Mouse (Mus musculus): ENCODE data around the gene Pcx.
"Not testable (repeated sequence)": the region's sequence is repeated elsewhere in the genome, so short reads cannot be mapped to it uniquely, and the experiment has no call there.

The Pcx gene

GRCm38 (mm10) chr19:4555086-4555485 is 44.8 kb downstream of the Pcx start:
- peak; percentile 33 to 46 for DNase-seq

GRCm38 (mm10) chr19:4556787-4557186 is 46.5 kb downstream of the Pcx start:
- DNase-seq = no peak

GRCm38 (mm10) chr19:4557796-4558569 is 47.7 kb downstream of the Pcx start:
- DNase-seq = peak in 1 of 2 experiments; percentile 14

- DNase-seq = no peak
Measured at GRCm38 (mm10) chr19:4558570-4558955, 48.3 kb downstream of the Pcx start.

GRCm38 (mm10) chr19:4559011-4559410 is 48.7 kb downstream of the Pcx start:
- DNase-seq = no peak

GRCm38 (mm10) chr19:4559588-4559987 is 49.3 kb downstream of the Pcx start:
- no peak for DNase-seq

GRCm38 (mm10) chr19:4560205-4560604 is 49.9 kb downstream of the Pcx start:
- no peak for DNase-seq

GRCm38 (mm10) chr19:4565678-4566077 is 55.4 kb downstream of the Pcx start:
- no peak for DNase-seq

- DNase-seq = no peak
Measured at GRCm38 (mm10) chr19:4566880-4567279, 56.6 kb downstream of the Pcx start.

GRCm38 (mm10) chr19:4567665-4568064 is 57.4 kb downstream of the Pcx start:
- DNase-seq = no peak

- peak in 1 of 2 experiments; percentile 19 for DNase-seq
Measured at GRCm38 (mm10) chr19:4568832-4569231, 58.6 kb downstream of the Pcx start.

GRCm38 (mm10) chr19:4569356-4570236 is 59.3 kb downstream of the Pcx start:
- peak; percentile 68 to 84 for DNase-seq

GRCm38 (mm10) chr19:4570237-4570613 is 60.0 kb downstream of the Pcx start:
- DNase-seq = no peak

- DNase-seq = no peak
Measured at GRCm38 (mm10) chr19:4570815-4571214, 60.5 kb downstream of the Pcx start.

- DNase-seq = no peak
Measured at GRCm38 (mm10) chr19:4571658-4572057, 61.4 kb downstream of the Pcx start.

- DNase-seq = no peak
Measured at GRCm38 (mm10) chr19:4572061-4572460, 61.8 kb downstream of the Pcx start.

- DNase-seq = peak in 1 of 2 experiments; percentile 37
Measured at GRCm38 (mm10) chr19:4572467-4572866, 62.2 kb downstream of the Pcx start.

- no peak for DNase-seq
Measured at GRCm38 (mm10) chr19:4573241-4573640, 63.0 kb downstream of the Pcx start.

- peak; percentile 52 to 59 for DNase-seq
Measured at GRCm38 (mm10) chr19:4578799-4579198, 68.5 kb downstream of the Pcx start.

GRCm38 (mm10) chr19:4579296-4579695 is 69.0 kb downstream of the Pcx start:
- no peak for DNase-seq

- DNase-seq = no peak
Measured at GRCm38 (mm10) chr19:4583856-4584255, 73.6 kb downstream of the Pcx start.

GRCm38 (mm10) chr19:4586783-4587182 is 76.5 kb downstream of the Pcx start:
- DNase-seq = not testable (repeated sequence)

GRCm38 (mm10) chr19:4587426-4587825 is 77.2 kb downstream of the Pcx start:
- DNase-seq = no peak

- no peak for DNase-seq
Measured at GRCm38 (mm10) chr19:4588430-4588829, 78.2 kb downstream of the Pcx start.

Data from lung, adult 18-20 months (tissue).